In the genomic region with DNA sequence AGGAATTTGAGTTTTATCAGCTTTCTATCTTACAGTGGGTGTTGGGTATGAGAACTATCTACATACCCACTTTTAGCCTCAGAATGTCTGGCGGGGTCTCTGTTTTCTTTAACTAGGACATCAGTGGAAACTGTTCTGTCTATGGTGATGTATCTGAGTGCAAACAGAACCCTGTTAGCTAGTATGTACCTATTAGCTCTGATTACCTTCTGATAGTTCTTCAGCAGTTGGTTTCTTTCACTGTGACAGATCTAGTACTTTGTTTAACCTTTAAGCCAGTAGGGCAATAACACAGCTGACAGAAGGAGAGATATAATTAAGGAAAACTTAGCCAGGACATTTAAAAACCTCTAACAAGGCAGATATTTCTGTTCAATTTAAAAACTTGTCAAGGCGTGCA, we compare ENCODE assay signal across 22 mouse cellular contexts.
A peak's percentile ranks its signal among the peaks of the same experiment; 100 is the strongest.
DNase-seq lines count a peak whose midpoint lies in the region; ATAC-seq and TF ChIP-seq lines count a peak whose summit lies in the region.
"Had no signal": no experiment of that assay in that cellular context is flagged by ENCODE, and none has a peak within 500 bp of the region (broad histone marks: within the 10 kb centered on the region; RNA-seq: fewer than 3 reads in every experiment).

No protein-coding gene starts in this region.

- no peak overlapping the region for H3K9ac ChIP-seq in embryonic facial prominence, embryonic 11.5 days (replicated peaks; ENCODE audit: low read length)
- H3K9ac ChIP-seq in kidney, postnatal 0 days (ENCODE audit: low read depth, low read length), result no peak overlapping the region
- H3K9ac ChIP-seq: forebrain, embryonic 13.5 days; forebrain, postnatal 0 days; heart, embryonic 15.5 days; hindbrain, embryonic 14.5 days had no signal

- DNase-seq in embryonic facial prominence, embryonic 11.5 days (ENCODE audit: low spot score), result peak; percentile 31
- DNase-seq in embryonic facial prominence, embryonic 10.5 days (ENCODE audit: low spot score), result no peak
- DNase-seq in kidney, postnatal 0 days (ENCODE audit: low spot score), result peak; percentile 15
- DNase-seq in kidney, postnatal 36 days, result no peak
- DNase-seq in embryo, embryonic 9.5 days (ENCODE audit: extremely low spot score), result peak; percentile 14
- no peak for DNase-seq in heart, postnatal 10 days
- no peak for DNase-seq in urinary bladder, postnatal 36 days (ENCODE audit: low spot score in 2 of 2)
- DNase-seq: adrenal gland, postnatal 10 days; B cell, adult 2 months; cerebellum, adult 11 months; cerebellum, adult 8-10 months; cerebellum, postnatal 14 days; forebrain, postnatal 0 days; gastrocnemius, postnatal 14 days; heart, adult 2 months had no signal

- no peak overlapping the region for H3K27ac ChIP-seq in embryonic facial prominence, embryonic 11.5 days (replicated peaks; ENCODE audit: low read depth, low read length)
- no peak overlapping the region for H3K27ac ChIP-seq in embryonic facial prominence, embryonic 10.5 days (replicated peaks)
- H3K27ac ChIP-seq in kidney, postnatal 0 days, result no peak overlapping the region
- H3K27ac ChIP-seq: forebrain, embryonic 13.5 days; heart, adult 2 months; heart, embryonic 15.5 days; hindbrain, embryonic 10.5 days; hindbrain, embryonic 14.5 days had no signal

- ATAC-seq in embryonic facial prominence, embryonic 11.5 days (replicated peaks; ENCODE audit: insufficient number of reproducible peaks, low FRiP score, low TSS enrichment, low read depth), result no peak
- no peak for ATAC-seq in kidney, postnatal 0 days (replicated peaks; ENCODE audit: low FRiP score, low read depth)
- ATAC-seq: CD4-positive, CD25-positive, alpha-beta regulatory T cell, adult 4 months; forebrain, embryonic 13.5 days; forebrain, postnatal 0 days had no signal

- WGBS in embryonic facial prominence, embryonic 11.5 days, result 64% methylated on average over 2 of the region's 2 CpGs
- WGBS in embryonic facial prominence, embryonic 10.5 days, result 61% methylated on average over 2 of the region's 2 CpGs
- 29% methylated on average over 2 of the region's 2 CpGs for WGBS in kidney, postnatal 0 days

- TF ChIP-seq CTCF in kidney, postnatal 0 days (IDR thresholded peaks at IDR 0.05; ENCODE audit: low read depth), result no peak

- H3K4me1 ChIP-seq in embryonic facial prominence, embryonic 11.5 days (ENCODE audit: control insufficient read depth, insufficient read depth, low read length), result no peaks in the 10 kb centered on the region
- H3K4me1 ChIP-seq in embryonic facial prominence, embryonic 10.5 days, result no peaks in the 10 kb centered on the region
- no peaks in the 10 kb centered on the region for H3K4me1 ChIP-seq in kidney, postnatal 0 days (replicated peaks; ENCODE audit: insufficient read depth, low read length)
- H3K4me1 ChIP-seq: forebrain, embryonic 13.5 days; heart, embryonic 15.5 days; hindbrain, embryonic 10.5 days had no signal

- H3K4me3 ChIP-seq in embryonic facial prominence, embryonic 11.5 days (ENCODE audit: low read depth, low read length), result no peak overlapping the region
- H3K4me3 ChIP-seq in embryonic facial prominence, embryonic 10.5 days, result no peak overlapping the region
- H3K4me3 ChIP-seq in kidney, postnatal 0 days (replicated peaks; ENCODE audit: low read depth, low read length), result no peak overlapping the region
- H3K4me3 ChIP-seq: forebrain, embryonic 13.5 days; heart, adult 2 months; heart, embryonic 15.5 days; hindbrain, embryonic 10.5 days had no signal

- H3K36me3 ChIP-seq in embryonic facial prominence, embryonic 11.5 days (replicated peaks; ENCODE audit: control insufficient read depth, insufficient read depth, low read depth, low read length), result no peaks in the 10 kb centered on the region
- H3K36me3 ChIP-seq in embryonic facial prominence, embryonic 10.5 days (replicated peaks), result no peaks in the 10 kb centered on the region
- no peaks in the 10 kb centered on the region for H3K36me3 ChIP-seq in kidney, postnatal 0 days (ENCODE audit: insufficient read depth, low read length)
- H3K36me3 ChIP-seq: G1E; heart, embryonic 15.5 days; hindbrain, embryonic 10.5 days had no signal

- intact Hi-C loops in heart, postnatal 10 days (cut with DNase I), result no loop called here

- H3K27me3 ChIP-seq in embryonic facial prominence, embryonic 11.5 days (ENCODE audit: control insufficient read depth, insufficient read depth, low read length), result no peaks in the 10 kb centered on the region
- H3K27me3 ChIP-seq in embryonic facial prominence, embryonic 10.5 days (replicated peaks; ENCODE audit: low read depth, poor library complexity, severe bottlenecking), result no peaks in the 10 kb centered on the region
- no peaks in the 10 kb centered on the region for H3K27me3 ChIP-seq in kidney, postnatal 0 days (ENCODE audit: insufficient read depth, low read length)
- H3K27me3 ChIP-seq: forebrain, embryonic 13.5 days; heart, embryonic 15.5 days had no signal

- no peaks in the 10 kb centered on the region for H3K9me3 ChIP-seq in embryonic facial prominence, embryonic 11.5 days (replicated peaks; ENCODE audit: control insufficient read depth, low read length)
- H3K9me3 ChIP-seq in embryonic facial prominence, embryonic 10.5 days, result no peaks in the 10 kb centered on the region
- H3K9me3 ChIP-seq in kidney, postnatal 0 days (replicated peaks; ENCODE audit: low read length), result no peaks in the 10 kb centered on the region
- H3K9me3 ChIP-seq: forebrain, embryonic 13.5 days; G1E; heart, embryonic 15.5 days; hindbrain, embryonic 10.5 days had no signal

- H3K4me2 ChIP-seq in embryonic facial prominence, embryonic 11.5 days (ENCODE audit: low read depth, low read length), result no peak overlapping the region
- H3K4me2 ChIP-seq in kidney, postnatal 0 days (ENCODE audit: low read length), result no peak overlapping the region
- H3K4me2 ChIP-seq: forebrain, embryonic 13.5 days; heart, embryonic 11.5 days; heart, embryonic 15.5 days; hindbrain, embryonic 14.5 days had no signal

Comparison
In these comparisons a context has a peak if more than half of its experiments do, and no peak if none do; other contexts are left out.
1. DNase-seq: peak in embryonic facial prominence, embryonic 11.5 days (single experiment), kidney, postnatal 0 days (single experiment) and embryo, embryonic 9.5 days (single experiment); none in embryonic facial prominence, embryonic 10.5 days (single experiment), kidney, postnatal 36 days (0 of 2), heart, postnatal 10 days (0 of 2) and urinary bladder, postnatal 36 days (0 of 2).